ENCODE assay signal across 18 mouse cellular contexts in genomic region chr16:33536456-33536855, GRCm38 (mm10). TPM values are rescaled to one million over a fixed set of nuclear protein-coding genes. Genes with fewer than 3 reads are reported as not detected.
"Had no signal": no experiment of that assay in that cellular context is flagged by ENCODE, and none has a peak within 500 bp of the region (broad histone marks: within the 10 kb centered on the region; RNA-seq: fewer than 3 reads in every experiment).

No protein-coding gene starts in this region.

- H3K27me3 ChIP-seq: kidney, embryonic 15.5 days; liver, embryonic 12.5 days; lung, embryonic 15.5 days; midbrain, embryonic 15.5 days; neural tube, embryonic 13.5 days had no signal

- H3K9me3 ChIP-seq: kidney, embryonic 15.5 days; limb, embryonic 10.5 days; liver, embryonic 12.5 days; lung, embryonic 15.5 days; midbrain, embryonic 15.5 days; neural tube, embryonic 13.5 days had no signal

- H3K4me1 ChIP-seq: limb, embryonic 10.5 days; liver, embryonic 12.5 days; lung, embryonic 15.5 days; megakaryocyte, embryonic 14.5 days; midbrain, embryonic 15.5 days had no signal

- H3K4me2 ChIP-seq: kidney, embryonic 15.5 days; liver, embryonic 12.5 days; lung, embryonic 15.5 days; midbrain, embryonic 11.5 days; midbrain, embryonic 15.5 days; neural tube, embryonic 13.5 days had no signal

- ATAC-seq: liver, embryonic 12.5 days; midbrain, embryonic 15.5 days had no signal

- H3K9ac ChIP-seq: kidney, embryonic 15.5 days; liver, embryonic 12.5 days; lung, embryonic 15.5 days; midbrain, embryonic 15.5 days; neural tube, embryonic 13.5 days had no signal

- H3K27ac ChIP-seq: kidney, embryonic 15.5 days; limb, embryonic 10.5 days; liver, embryonic 12.5 days; lung, embryonic 15.5 days; macrophage; midbrain, embryonic 15.5 days; neural tube, embryonic 13.5 days had no signal

- DNase-seq: kidney, adult 2 months; kidney, postnatal 14 days; lung, postnatal 14 days; retina, postnatal 1 day; right cerebral cortex, postnatal 4 days; spleen, adult 18-20 months; thymus, adult 18-20 months; thymus, postnatal 14 days had no signal

- H3K4me3 ChIP-seq: kidney, embryonic 15.5 days; limb, embryonic 10.5 days; liver, embryonic 12.5 days; lung, embryonic 15.5 days; megakaryocyte, embryonic 14.5 days; midbrain, embryonic 15.5 days; neural tube, embryonic 13.5 days had no signal

- H3K36me3 ChIP-seq: kidney, embryonic 15.5 days; limb, embryonic 10.5 days; liver, embryonic 12.5 days; lung, embryonic 15.5 days; midbrain, embryonic 15.5 days; neural tube, embryonic 13.5 days had no signal

RNA-seq across cellular contexts. Expression of gene Slc12a8, which starts 19.3 kb away (rescaled TPM):
- total RNA-seq: monocyte, adult 5-6 weeks had no signal
- polyA plus RNA-seq: macrophage had no signal
